In genomic region chr5:36742126-36742848, GRCm38 (mm10) we compare ENCODE assay signal across 8 mouse cellular contexts. TPM values are rescaled to one million over a fixed set of nuclear protein-coding genes. Genes with fewer than 3 reads are reported as not detected.
A peak's percentile ranks its signal among the peaks of the same experiment; 100 is the strongest.
DNase-seq lines count a peak whose midpoint lies in the region; ATAC-seq and TF ChIP-seq lines count a peak whose summit lies in the region.

No protein-coding gene starts in this region.

- peak; percentile 53 for DNase-seq in G1E (ENCODE audit: low spot score)
- peak; percentile 84 to 94 for DNase-seq in heart, postnatal 10 days
- peak; percentile 88 for DNase-seq in layer of hippocampus, adult 9-10 months (ENCODE audit: low spot score)
- peak; percentile 87 for DNase-seq in lung, postnatal 10 days
- DNase-seq in skeletal muscle tissue, adult 2 months (ENCODE audit: low read depth, low spot score) = peak; percentile 57
- peak; percentile 82 for DNase-seq in yolk sac, embryonic 10.5 days (ENCODE audit: low spot score)

- intact Hi-C loops in heart, postnatal 10 days (cut with DNase I) = loop anchor here (1.0 to 10.0 kb wide), 4 partner anchors 139 to 279 kb away; no protein-coding TSS in a partner anchor

- H3K4me3 ChIP-seq in G1E (ENCODE audit: low read depth, low read length) = no peak overlapping the region
- H3K4me3 ChIP-seq in bone marrow, adult 2 months (replicated peaks; ENCODE audit: control insufficient read depth, low read depth, low read length) = no peak overlapping the region

- H3K27ac ChIP-seq in bone marrow, adult 2 months (ENCODE audit: control insufficient read depth, insufficient read depth, low read depth, low read length, poor library complexity) = no peak overlapping the region

- WGBS in bone marrow, adult 2 months = 37% methylated on average over 16 of the region's 16 CpGs

- TF ChIP-seq CTCF in G1E (IDR thresholded peaks at IDR 0.05; ENCODE audit: low read depth, low read length) = peak; percentile 91
- peak; percentile 95 for TF ChIP-seq CTCF in bone marrow, adult 2 months (IDR thresholded peaks at IDR 0.05; ENCODE audit: control insufficient read depth, insufficient read depth, low read length)

- peak; percentile 31; the same call in 1 of the 2 replicates for ATAC-seq in G1E (ENCODE audit: extremely low read depth, insufficient number of reproducible peaks, low FRiP score, poor library complexity, severe bottlenecking)
- peak; percentile 61 for ATAC-seq in erythroblast, adult 5-6 weeks (replicated peaks; ENCODE audit: low FRiP score, poor library complexity, severe bottlenecking)

- peaks cover 32% of the 10 kb centered on the region for H3K36me3 ChIP-seq in G1E (replicated peaks)

- no peak for TF ChIP-seq POLR2A in bone marrow, adult 2 months (IDR thresholded peaks at IDR 0.05; ENCODE audit: borderline replicate concordance, control insufficient read depth, low read depth, low read length)

- H3K27me3 ChIP-seq in G1E (ENCODE audit: insufficient read depth, low read length) = peaks cover 44% of the 10 kb centered on the region

- H3K4me1 ChIP-seq in G1E (ENCODE audit: insufficient read depth, low read depth, low read length) = peaks cover 49% of the 10 kb centered on the region
- no peaks in the 10 kb centered on the region for H3K4me1 ChIP-seq in bone marrow, adult 2 months (ENCODE audit: control insufficient read depth, insufficient read depth, low read length)

- H3K9me3 ChIP-seq in G1E (replicated peaks) = no peaks in the 10 kb centered on the region

RNA-seq across cellular contexts. Expression of gene Bloc1s4, which starts 6.2 kb away (rescaled TPM):
- total RNA-seq in G1E (2014; fragmentation: Nextera tagmentation) = 5.1 and 9.3 TPM in 2 replicates
- 17.6 and 19.7 TPM in 2 replicates for total RNA-seq in G1E (2017)
- 15.9 and 22.4 TPM in 2 replicates for polyA plus RNA-seq in G1E (2012)
- polyA plus RNA-seq in bone marrow, adult 2 months (2011; ENCODE audit: insufficient read depth, insufficient read length, low replicate concordance, missing spikeins) = 13.6 and 14.4 TPM in 2 replicates
- 2.3 TPM in 2 replicates for total RNA-seq in erythroblast, adult 5-6 weeks (2015; ENCODE audit: low replicate concordance)
- 8.3 and 10.0 TPM in 2 replicates for total RNA-seq in erythroblast, adult 5-6 weeks (2017; ENCODE audit: low replicate concordance)
- 10 to 100 TPM; 12.5 to 14.3 TPM for total RNA-seq in heart, postnatal 10 days (2021)

RNA-seq across cellular contexts. Expression of gene D5Ertd579e, which starts 46.5 kb away (rescaled TPM):
- total RNA-seq in G1E (2014; fragmentation: Nextera tagmentation) (21.4 and 27.5 TPM in 2 replicates), G1E (2017) (34.4 and 39.4 TPM in 2 replicates)
- polyA plus RNA-seq in G1E (2012) = 3.4 and 3.5 TPM in 2 replicates
- polyA plus RNA-seq in bone marrow, adult 2 months (2011; ENCODE audit: insufficient read depth, insufficient read length, low replicate concordance, missing spikeins) = 23.9 and 28.6 TPM in 2 replicates
- 121 and 122 TPM in 2 replicates for total RNA-seq in erythroblast, adult 5-6 weeks (2015; ENCODE audit: low replicate concordance)
- 221 and 226 TPM in 2 replicates for total RNA-seq in erythroblast, adult 5-6 weeks (2017; ENCODE audit: low replicate concordance)
- total RNA-seq in heart, postnatal 10 days (2021) = 10 to 100 TPM; 93.6 to 97.2 TPM

RNA-seq across cellular contexts. Expression of gene Mrfap1, which starts 54.3 kb away (rescaled TPM):
- total RNA-seq in G1E (2014; fragmentation: Nextera tagmentation) = 101 and 106 TPM in 2 replicates
- total RNA-seq in G1E (2017) = 278 and 310 TPM in 2 replicates
- 98.5 and 126 TPM in 2 replicates for polyA plus RNA-seq in G1E (2012)
- 122 and 153 TPM in 2 replicates for polyA plus RNA-seq in bone marrow, adult 2 months (2011; ENCODE audit: insufficient read depth, insufficient read length, low replicate concordance, missing spikeins)
- total RNA-seq in erythroblast, adult 5-6 weeks (2015; ENCODE audit: low replicate concordance) = 59.8 and 66.9 TPM in 2 replicates
- 68.3 and 88.4 TPM in 2 replicates for total RNA-seq in erythroblast, adult 5-6 weeks (2017; ENCODE audit: low replicate concordance)
- 100 to 1,000 TPM; 300 to 317 TPM for total RNA-seq in heart, postnatal 10 days (2021)
